Comparison of ENCODE assay signal across 28 mouse cellular contexts in genomic region chr11:45269215-45269614, GRCm38 (mm10).
A peak's percentile ranks its signal among the peaks of the same experiment; 100 is the strongest.
DNase-seq lines count a peak whose midpoint lies in the region; ATAC-seq and TF ChIP-seq lines count a peak whose summit lies in the region.
"Had no signal": no experiment of that assay in that cellular context is flagged by ENCODE, and none has a peak within 500 bp of the region (broad histone marks: within the 10 kb centered on the region; RNA-seq: fewer than 3 reads in every experiment).

No protein-coding gene starts in this region.

- peak; percentile 61 to 74 for DNase-seq in cerebellum, postnatal 14 days
- no peak for DNase-seq in cerebellum, adult 9-11 months
- DNase-seq in lung, adult 18-20 months: no peak
- DNase-seq in lung, postnatal 0 days (ENCODE audit: low spot score): peak; percentile 39
- DNase-seq in lung, postnatal 4 days: peak; percentile 50 to 53
- no peak for DNase-seq in spleen, postnatal 14 days (ENCODE audit: low spot score in 2 of 2)
- no peak for DNase-seq in natural killer cell, adult 2 months (ENCODE audit: low spot score in 2 of 2)
- DNase-seq: adrenal gland, postnatal 36 days; cerebellum, adult 2 months; gastrocnemius, adult 2 months; kidney, adult 9 months; kidney, postnatal 10 days; spleen, adult 18-20 months; thymus, adult 18-20 months; thymus, postnatal 25 days had no signal

- 0 out of 2 replicates have a peak, but pooled peaks have one; percentile 33 for TF ChIP-seq EP300 in lung, postnatal 0 days (IDR thresholded peaks at IDR 0.05)

- no peaks in the 10 kb centered on the region for H3K27me3 ChIP-seq in lung, embryonic 15.5 days
- no peaks in the 10 kb centered on the region for H3K27me3 ChIP-seq in lung, postnatal 0 days (replicated peaks; ENCODE audit: insufficient read depth, low read length)
- H3K27me3 ChIP-seq: embryonic facial prominence, embryonic 13.5 days; forebrain, embryonic 15.5 days; hindbrain, embryonic 12.5 days; limb, embryonic 12.5 days; liver, embryonic 15.5 days; neural tube, embryonic 13.5 days had no signal

- 25% methylated on average over 5 of the region's 5 CpGs for WGBS in lung, embryonic 15.5 days
- 33% methylated on average over 5 of the region's 5 CpGs for WGBS in lung, postnatal 0 days

- H3K4me3 ChIP-seq in lung, embryonic 15.5 days: no peak overlapping the region
- H3K4me3 ChIP-seq in lung, postnatal 0 days (ENCODE audit: low read depth, low read length): no peak overlapping the region
- H3K4me3 ChIP-seq: embryonic facial prominence, embryonic 13.5 days; forebrain, embryonic 10.5 days; forebrain, embryonic 15.5 days; gastrocnemius, adult 2 months; hindbrain, embryonic 12.5 days; limb, embryonic 12.5 days; liver, embryonic 15.5 days; midbrain, embryonic 10.5 days; myocyte; neural tube, embryonic 13.5 days had no signal

- H3K9ac ChIP-seq in lung, embryonic 15.5 days: no peak overlapping the region
- no peak overlapping the region for H3K9ac ChIP-seq in lung, postnatal 0 days (replicated peaks; ENCODE audit: low read depth)
- H3K9ac ChIP-seq: embryonic facial prominence, embryonic 13.5 days; forebrain, embryonic 15.5 days; hindbrain, embryonic 12.5 days; limb, embryonic 12.5 days; liver, embryonic 15.5 days; neural tube, embryonic 13.5 days had no signal

- H3K4me2 ChIP-seq in lung, embryonic 15.5 days: no peak overlapping the region
- H3K4me2 ChIP-seq in lung, postnatal 0 days (replicated peaks; ENCODE audit: low read depth, low read length): no peak overlapping the region
- H3K4me2 ChIP-seq: embryonic facial prominence, embryonic 13.5 days; forebrain, embryonic 15.5 days; hindbrain, embryonic 12.5 days; limb, embryonic 12.5 days; liver, embryonic 15.5 days; neural tube, embryonic 13.5 days had no signal

- H3K27ac ChIP-seq in lung, embryonic 15.5 days: peak overlapping the region; percentile 20; the same call in 1 of the 2 replicates
- no peak overlapping the region for H3K27ac ChIP-seq in lung, postnatal 0 days (ENCODE audit: low read length)
- H3K27ac ChIP-seq: embryonic facial prominence, embryonic 13.5 days; forebrain, embryonic 10.5 days; forebrain, embryonic 15.5 days; gastrocnemius, adult 2 months; hindbrain, embryonic 12.5 days; limb, embryonic 12.5 days; liver, embryonic 15.5 days; midbrain, embryonic 10.5 days; neural tube, embryonic 13.5 days; stomach, postnatal 0 days had no signal

- no peaks in the 10 kb centered on the region for H3K36me3 ChIP-seq in lung, embryonic 15.5 days
- H3K36me3 ChIP-seq in lung, postnatal 0 days (ENCODE audit: insufficient read depth, low read length): no peaks in the 10 kb centered on the region
- H3K36me3 ChIP-seq: embryonic facial prominence, embryonic 13.5 days; forebrain, embryonic 10.5 days; forebrain, embryonic 15.5 days; hindbrain, embryonic 12.5 days; limb, embryonic 12.5 days; liver, embryonic 15.5 days; midbrain, embryonic 10.5 days; neural tube, embryonic 13.5 days had no signal

- ATAC-seq in lung, embryonic 15.5 days (ENCODE audit: borderline replicate concordance, extremely low read depth, low FRiP score, low TSS enrichment): peak; percentile 48; the same call in 1 of the 2 replicates
- peak; percentile 71 for ATAC-seq in lung, postnatal 0 days
- ATAC-seq: forebrain, embryonic 15.5 days; intestine, postnatal 0 days; midbrain, embryonic 16.5 days had no signal

- no peaks in the 10 kb centered on the region for H3K9me3 ChIP-seq in lung, embryonic 15.5 days
- no peaks in the 10 kb centered on the region for H3K9me3 ChIP-seq in lung, postnatal 0 days (ENCODE audit: low read length)
- H3K9me3 ChIP-seq: embryonic facial prominence, embryonic 13.5 days; forebrain, embryonic 10.5 days; forebrain, embryonic 15.5 days; hindbrain, embryonic 12.5 days; limb, embryonic 12.5 days; liver, embryonic 15.5 days; midbrain, embryonic 10.5 days; neural tube, embryonic 13.5 days had no signal

- peaks cover 18% of the 10 kb centered on the region for H3K4me1 ChIP-seq in lung, embryonic 15.5 days
- no peaks in the 10 kb centered on the region; the same call in 1 of the 2 replicates for H3K4me1 ChIP-seq in lung, postnatal 0 days (ENCODE audit: insufficient read depth, low read depth, low read length)
- H3K4me1 ChIP-seq: forebrain, embryonic 10.5 days; forebrain, embryonic 15.5 days; liver, embryonic 15.5 days had no signal

- TF ChIP-seq CTCF in lung, postnatal 0 days (IDR thresholded peaks at IDR 0.05): no peak

Comparison
In these comparisons a context has a peak if more than half of its experiments do, and no peak if none do; other contexts are left out.
1. DNase-seq: peak in cerebellum, postnatal 14 days (2 of 2), lung, postnatal 0 days (single experiment) and lung, postnatal 4 days (2 of 2); none in cerebellum, adult 9-11 months (single experiment), lung, adult 18-20 months (0 of 2), spleen, postnatal 14 days (0 of 2) and natural killer cell, adult 2 months (0 of 2).